Mouse (Mus musculus) liver, embryonic 12.5 days (tissue): ENCODE measurements at regions not wholly inside any gene's neighbourhood (a gene's known extent, or its start where the extent isn't known, plus 50 kb on each side); places are given as distances from the start of the nearest gene placed in this dataset.

Source experiments
- ATAC-seq: fragments of 200-750 bp; cut with Nextera tagmentation; 2 replicates; pipeline ENCODE4 v1.8.0; 2017; ENCODE audit warnings: moderate number of reproducible peaks, mild to moderate bottlenecking, moderate library complexity
- H3K27ac ChIP-seq: fragments of 300-500 bp; sonication (generic); 2 replicates; pipeline ENCODE4 v1.5.1; 2016; ENCODE audit warnings: mild to moderate bottlenecking
- H3K27me3 ChIP-seq: fragments of 300-500 bp; sonication (generic); replicated peaks from 2 replicates; pipeline ENCODE4 v1.6.1; 2016; ENCODE audit warnings: mild to moderate bottlenecking, moderate library complexity
- H3K36me3 ChIP-seq: fragments of 300-500 bp; sonication (generic); 2 replicates; pipeline ENCODE4 v1.6.1; 2016; ENCODE audit warnings: mild to moderate bottlenecking, moderate library complexity
- H3K4me1 ChIP-seq: fragments of 300-500 bp; sonication (generic); 2 replicates; pipeline ENCODE4 v1.6.1; 2016
- H3K4me2 ChIP-seq: fragments of 300-500 bp; sonication (generic); 2 replicates; pipeline ENCODE4 v1.6.1; 2016; ENCODE audit warnings: mild to moderate bottlenecking, moderate library complexity
- H3K4me3 ChIP-seq: fragments of 300-500 bp; sonication (generic); 2 replicates; pipeline ENCODE4 v1.5.1; 2016; ENCODE audit warnings: mild to moderate bottlenecking, moderate library complexity
- H3K9ac ChIP-seq: fragments of 300-500 bp; sonication (generic); 2 replicates; pipeline ENCODE4 v1.6.1; 2016; ENCODE audit warnings: mild to moderate bottlenecking, moderate library complexity
- H3K9me3 ChIP-seq: fragments of 300-500 bp; sonication (generic); replicated peaks from 2 replicates; pipeline ENCODE4 v1.6.1; 2016; ENCODE audit warnings: mild to moderate bottlenecking, moderate library complexity
- WGBS: fragments of 180-500 bp; shearing (Covaris S2); methylation state at CpG from one replicate; pipeline ENCODE4 v1.1.7; 2016; ENCODE audit not compliant: insufficient replicate concordance; 5-methylcytosine and 5-hydroxymethylcytosine counted together

DNA sequence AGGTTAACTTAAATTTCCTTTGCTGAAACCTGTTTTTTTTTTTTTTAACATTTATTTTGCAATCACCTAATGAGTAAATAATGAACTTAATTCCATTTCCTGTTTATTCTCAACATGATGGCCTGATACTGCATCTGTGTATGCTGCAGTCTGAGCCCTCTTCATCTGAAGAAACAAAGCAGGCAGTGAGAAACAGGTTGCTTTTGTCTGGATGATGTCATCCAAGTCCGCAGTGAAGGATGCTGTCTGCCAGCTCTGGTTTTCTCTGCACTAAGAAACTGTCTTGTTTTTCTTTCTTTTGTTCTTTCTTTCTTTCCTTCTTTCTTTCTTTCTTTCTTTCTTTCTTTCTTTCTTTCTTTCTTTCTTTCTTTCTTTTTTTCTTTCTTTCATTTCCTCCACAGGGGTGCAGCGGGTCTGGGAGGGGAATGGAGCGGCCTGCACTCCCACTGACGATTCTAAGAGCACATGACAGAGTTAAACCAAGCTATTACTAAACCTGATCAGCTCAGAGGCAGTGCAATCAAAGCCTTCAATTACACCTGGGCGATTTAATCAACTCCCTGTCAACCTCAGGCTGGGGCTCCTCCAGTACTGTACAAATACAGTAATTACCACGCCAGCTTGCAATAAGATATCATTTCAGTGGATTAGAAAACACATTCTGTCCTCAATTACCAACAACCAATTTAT is 204.0 kb downstream of the Fam76b start:
- no peak for ATAC-seq
- Histone ChIP-seq H3K27me3 (no peaks in the 10 kb centered on the region), H3K4me1 (no peaks in the 10 kb centered on the region), H3K9me3 (no peaks in the 10 kb centered on the region), H3K36me3 (no peaks in the 10 kb centered on the region), H3K27ac (no peak overlapping the region), H3K4me3 (no peak overlapping the region), H3K4me2 (no peak overlapping the region), H3K9ac (no peak overlapping the region)
- WGBS = 56% methylated on average over 6 of the region's 6 CpGs

DNA sequence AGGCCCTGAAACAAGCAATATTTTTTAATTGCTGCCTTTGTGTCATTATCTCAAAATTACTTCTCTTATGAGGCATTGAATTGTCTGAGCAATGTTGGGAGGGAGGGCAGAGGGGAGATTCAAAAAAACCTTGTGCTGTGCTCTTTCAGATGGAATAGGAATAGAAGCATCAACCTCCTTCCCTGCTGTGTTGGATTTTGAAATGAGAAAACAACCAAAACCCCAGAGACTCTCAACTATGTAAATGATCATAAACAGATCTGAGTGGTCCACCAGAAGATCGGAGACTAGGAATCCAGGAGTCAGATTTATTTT is 204.5 kb downstream of the Fam76b start:
- no peak for ATAC-seq
- WGBS = 53% methylated on average over 1 of the region's 1 CpGs

DNA sequence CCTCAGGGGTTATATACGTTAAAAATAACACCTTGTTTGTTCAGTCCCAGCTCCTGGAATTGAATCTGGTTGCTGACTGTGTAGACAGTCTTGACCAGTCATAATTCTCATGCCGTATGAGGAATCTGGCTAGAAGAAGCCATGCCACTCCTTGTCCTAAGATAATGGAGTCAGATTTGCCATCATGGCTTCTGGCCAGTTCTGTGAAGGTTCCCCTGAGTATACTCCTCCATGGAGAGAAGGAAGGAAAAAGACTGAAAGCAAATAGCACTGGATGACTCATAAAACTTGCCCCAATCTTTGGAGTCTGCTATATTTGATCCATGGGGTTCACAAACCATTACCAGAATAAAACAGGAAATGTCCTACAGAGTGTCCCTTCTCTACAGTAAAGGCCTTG is 208.0 kb downstream of the Fam76b start:
- WGBS = 58% methylated on average over 2 of the region's 2 CpGs
- Histone ChIP-seq H3K4me2 (no peak overlapping the region), H3K9ac (no peak overlapping the region), H3K4me3 (no peak overlapping the region), H3K36me3 (no peaks in the 10 kb centered on the region), H3K4me1 (no peaks in the 10 kb centered on the region), H3K27me3 (no peaks in the 10 kb centered on the region), H3K27ac (no peak overlapping the region), H3K9me3 (no peaks in the 10 kb centered on the region)
- no peak for ATAC-seq

More for the DNA sequence above, 204.5 kb downstream of the Fam76b start:
- Histone ChIP-seq H3K36me3 (no peaks in the 10 kb centered on the region), H3K27me3 (no peaks in the 10 kb centered on the region), H3K4me3 (no peak overlapping the region), H3K9ac (no peak overlapping the region), H3K9me3 (no peaks in the 10 kb centered on the region), H3K27ac (no peak overlapping the region), H3K4me1 (no peaks in the 10 kb centered on the region), H3K4me2 (no peak overlapping the region)

DNA sequence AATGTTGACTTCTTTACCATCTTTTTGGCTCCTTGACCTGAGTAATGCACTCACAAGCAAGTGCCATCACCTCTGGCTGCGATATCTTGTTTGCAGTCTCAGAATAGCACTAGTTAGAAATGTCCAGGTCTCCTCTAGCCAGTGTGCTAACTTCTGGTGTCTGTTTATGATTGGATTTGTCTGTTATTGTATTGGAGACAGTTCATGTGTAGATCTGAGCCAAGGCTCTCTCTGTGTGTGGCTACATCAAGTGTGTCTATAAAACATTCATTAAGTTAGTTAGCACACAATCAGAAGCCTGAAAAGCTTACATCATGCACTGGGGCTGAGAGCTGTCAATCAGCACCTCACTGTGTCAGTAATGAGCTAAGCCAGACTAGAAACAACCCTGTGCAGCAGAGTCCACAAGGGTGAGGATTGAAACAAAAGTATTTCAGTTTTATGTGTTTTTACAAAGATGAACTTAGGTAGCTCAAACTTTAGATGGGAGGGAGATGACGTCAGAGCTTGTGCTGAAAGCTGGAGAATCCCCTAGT is 214.5 kb downstream of the Fam76b start:
- H3K9me3 ChIP-seq = no peaks in the 10 kb centered on the region
- no peak for ATAC-seq
- WGBS = 57% methylated on average over 2 of the region's 2 CpGs
- no peaks in the 10 kb centered on the region for H3K4me1 ChIP-seq
- H3K27ac ChIP-seq = no peak overlapping the region
- H3K9ac ChIP-seq = no peak overlapping the region
- no peak overlapping the region for H3K4me3 ChIP-seq
- no peak overlapping the region for H3K4me2 ChIP-seq
- H3K36me3 ChIP-seq = no peaks in the 10 kb centered on the region
- no peaks in the 10 kb centered on the region for H3K27me3 ChIP-seq

DNA sequence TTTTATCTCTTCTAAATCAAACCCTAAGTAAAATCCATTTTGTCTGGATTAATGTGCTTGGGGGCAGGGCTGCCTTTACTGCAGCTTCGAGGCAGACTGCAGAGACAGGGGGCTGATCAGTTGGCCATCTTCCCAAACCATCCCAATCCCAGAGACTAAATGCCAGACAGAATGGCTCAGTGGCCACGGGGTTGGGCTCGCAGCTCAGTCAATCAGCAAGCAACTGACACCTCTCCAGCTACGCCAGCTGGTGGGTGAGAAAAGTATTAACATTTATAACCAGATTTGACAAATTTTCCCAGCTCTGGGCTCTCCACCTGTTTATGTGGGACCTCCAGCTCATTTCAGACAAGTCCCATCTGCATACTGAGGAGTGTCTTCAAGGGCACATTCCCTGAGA is 220.7 kb downstream of the Fam76b start:
- Histone ChIP-seq H3K4me1 (no peaks in the 10 kb centered on the region), H3K27me3 (no peaks in the 10 kb centered on the region), H3K4me2 (no peak overlapping the region), H3K27ac (no peak overlapping the region), H3K9ac (no peak overlapping the region), H3K36me3 (no peaks in the 10 kb centered on the region), H3K4me3 (no peak overlapping the region), H3K9me3 (no peaks in the 10 kb centered on the region)
- 64% methylated on average over 4 of the region's 4 CpGs for WGBS
- no peak for ATAC-seq

DNA sequence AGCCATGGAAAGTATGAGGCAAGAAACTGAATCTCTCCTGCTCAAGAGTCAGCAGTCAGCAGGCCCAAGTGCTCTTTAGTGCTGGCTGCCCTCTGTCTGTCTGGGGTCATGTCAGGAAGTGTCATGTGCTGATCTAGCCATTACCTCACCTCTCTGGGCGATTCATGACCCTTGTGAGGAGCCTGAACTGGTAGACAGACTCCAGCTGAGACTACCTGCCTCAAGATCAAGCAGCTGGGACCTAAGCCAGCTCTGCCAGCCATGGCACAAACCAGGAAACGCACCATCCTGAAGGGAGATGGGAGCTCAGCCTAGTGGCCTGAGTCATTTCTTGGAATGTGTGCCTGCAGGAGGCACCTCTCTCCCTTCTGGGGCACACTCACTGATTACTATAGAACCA is 221.2 kb upstream of the Sesn3 start:
- Histone ChIP-seq H3K4me3 (no peak overlapping the region), H3K4me2 (no peak overlapping the region), H3K27me3 (no peaks in the 10 kb centered on the region), H3K4me1 (no peaks in the 10 kb centered on the region), H3K36me3 (no peaks in the 10 kb centered on the region), H3K9ac (no peak overlapping the region), H3K27ac (no peak overlapping the region), H3K9me3 (no peaks in the 10 kb centered on the region)
- WGBS = 37% methylated on average over 2 of the region's 2 CpGs
- ATAC-seq = no peak

DNA sequence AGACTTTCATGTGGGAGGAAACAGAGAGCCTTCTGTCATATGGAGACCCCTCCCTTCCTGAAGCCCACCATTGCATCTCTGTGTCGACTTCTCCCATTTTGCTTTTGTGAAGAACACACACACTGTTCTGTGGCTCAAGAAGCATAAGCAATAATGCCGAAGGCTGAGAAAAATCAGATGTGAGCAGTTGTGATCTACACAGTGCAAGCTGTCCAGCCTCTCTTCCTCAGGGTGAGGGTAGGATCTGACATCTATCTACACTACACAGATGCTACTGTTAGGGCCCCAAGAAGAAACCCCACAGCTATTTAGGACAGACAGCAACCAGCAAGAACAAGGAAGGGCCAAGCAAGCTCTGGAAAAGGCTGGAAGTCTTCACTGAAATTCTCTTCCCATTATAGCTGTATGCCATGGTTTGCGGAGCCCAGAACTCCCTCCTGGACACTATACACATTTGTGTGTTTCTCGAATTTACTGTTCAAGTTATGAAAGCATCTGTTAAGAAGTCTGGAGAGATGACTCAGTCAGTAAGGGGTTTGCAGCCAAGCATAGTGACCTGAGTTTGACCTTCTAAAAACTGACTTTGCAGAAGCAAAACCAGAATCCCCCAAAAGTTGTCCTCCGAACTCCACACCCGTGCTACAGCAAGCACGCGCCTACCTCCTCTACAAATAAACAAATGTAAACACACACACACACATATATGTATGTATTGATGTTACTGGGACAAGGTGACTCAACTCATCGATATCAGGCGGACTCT is 218.3 kb upstream of the Sesn3 start:
- Histone ChIP-seq H3K4me1 (no peaks in the 10 kb centered on the region), H3K9ac (no peak overlapping the region), H3K9me3 (no peaks in the 10 kb centered on the region), H3K27me3 (no peaks in the 10 kb centered on the region), H3K4me2 (no peak overlapping the region), H3K36me3 (no peaks in the 10 kb centered on the region), H3K27ac (no peak overlapping the region), H3K4me3 (no peak overlapping the region)
- ATAC-seq = no peak
- WGBS = 72% methylated on average over 10 of the region's 10 CpGs

DNA sequence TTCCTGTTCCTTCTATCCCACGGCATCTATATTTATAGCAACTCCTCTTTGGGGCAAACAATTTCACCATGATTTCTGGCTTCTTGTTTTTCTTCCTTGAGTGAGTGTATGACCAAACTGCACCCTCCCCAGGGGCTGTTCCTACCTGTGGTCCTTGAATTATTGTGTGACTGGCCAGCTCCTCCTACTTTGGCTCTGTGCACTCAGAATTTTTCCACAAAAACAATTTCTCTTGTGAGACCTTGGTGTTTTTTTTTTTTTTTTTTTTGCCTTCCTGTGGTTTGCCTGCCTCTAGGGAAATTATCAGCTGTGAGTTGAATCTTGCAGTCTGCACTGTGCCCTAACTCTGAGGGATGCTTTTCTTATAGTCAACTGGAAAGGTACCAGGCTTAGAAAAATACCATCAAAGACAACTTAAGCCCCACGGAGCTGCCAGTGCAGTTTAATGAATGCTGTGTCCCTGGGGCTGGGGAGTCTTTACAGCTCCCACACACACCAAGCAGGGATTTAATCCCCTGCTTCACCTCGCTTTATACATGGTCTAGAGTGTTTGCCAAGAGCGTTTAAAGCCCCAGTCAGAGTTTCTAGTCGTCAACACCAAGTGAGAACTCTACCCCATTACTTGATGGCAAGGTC is 216.2 kb upstream of the Sesn3 start:
- 41% methylated on average over 5 of the region's 5 CpGs for WGBS
- Histone ChIP-seq H3K27me3 (no peaks in the 10 kb centered on the region), H3K4me3 (no peak overlapping the region), H3K4me2 (no peak overlapping the region), H3K27ac (no peak overlapping the region), H3K9me3 (no peaks in the 10 kb centered on the region), H3K36me3 (no peaks in the 10 kb centered on the region), H3K4me1 (no peaks in the 10 kb centered on the region), H3K9ac (no peak overlapping the region)
- no peak for ATAC-seq

DNA sequence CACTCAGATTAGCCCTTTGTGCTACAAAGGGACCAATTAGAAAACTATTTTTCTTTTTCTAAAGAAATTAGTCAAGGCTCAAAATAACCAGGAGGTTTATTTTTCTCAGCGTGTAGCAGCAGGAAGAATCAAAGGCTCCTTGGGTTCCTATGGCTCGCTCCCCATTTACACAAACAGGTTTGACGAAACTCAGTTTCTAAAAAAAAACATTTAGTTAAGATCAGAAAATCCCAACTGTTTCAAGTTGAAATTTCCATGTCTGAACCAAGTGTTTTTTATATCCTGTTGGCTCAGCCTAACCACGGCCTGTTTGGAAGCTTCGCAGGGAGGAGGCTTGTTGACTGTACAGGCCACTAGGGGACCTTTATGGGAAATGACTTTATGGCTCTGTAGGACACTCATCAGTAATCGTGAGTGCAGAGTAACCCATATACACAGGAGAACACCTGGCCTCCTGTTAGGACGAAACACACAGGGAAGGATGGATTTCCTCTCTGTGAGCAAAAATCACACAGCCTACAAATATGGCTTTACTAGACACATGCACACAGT is 215.6 kb upstream of the Sesn3 start:
- 58% methylated on average over 7 of the region's 7 CpGs for WGBS
- no peak overlapping the region for H3K4me3 ChIP-seq
- no peak overlapping the region for H3K9ac ChIP-seq
- H3K27me3 ChIP-seq = no peaks in the 10 kb centered on the region
- no peak for ATAC-seq
- no peak overlapping the region for H3K27ac ChIP-seq
- H3K36me3 ChIP-seq = no peaks in the 10 kb centered on the region
- H3K4me1 ChIP-seq = no peaks in the 10 kb centered on the region
- H3K4me2 ChIP-seq = no peak overlapping the region
- no peaks in the 10 kb centered on the region for H3K9me3 ChIP-seq

DNA sequence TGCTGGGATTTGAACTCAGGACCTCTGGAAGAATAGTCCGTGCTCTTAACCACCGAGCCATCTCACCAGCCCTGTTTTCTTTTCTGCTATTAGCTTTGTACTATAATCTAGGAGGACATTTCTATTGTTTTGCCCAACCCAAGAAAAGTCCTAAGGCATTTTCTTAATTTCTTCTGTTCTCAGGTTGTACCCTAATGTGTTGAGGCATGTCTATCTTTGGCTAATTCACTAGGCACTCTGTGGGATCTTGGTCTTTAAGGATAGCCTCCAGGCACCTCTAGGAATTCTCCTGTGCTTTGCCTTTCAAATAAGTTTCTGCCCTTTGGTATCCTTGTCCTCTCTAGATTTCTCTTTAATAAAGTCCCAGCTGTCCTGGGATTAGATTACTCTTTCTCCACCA is 214.6 kb upstream of the Sesn3 start:
- ATAC-seq = no peak
- Histone ChIP-seq H3K4me2 (no peak overlapping the region), H3K9ac (no peak overlapping the region), H3K9me3 (peaks cover 5% of the 10 kb centered on the region; the same call in 1 of the 2 replicates), H3K27ac (no peak overlapping the region), H3K27me3 (no peaks in the 10 kb centered on the region), H3K4me3 (no peak overlapping the region), H3K4me1 (no peaks in the 10 kb centered on the region), H3K36me3 (no peaks in the 10 kb centered on the region)
- WGBS = 55% methylated on average over 2 of the region's 2 CpGs

DNA sequence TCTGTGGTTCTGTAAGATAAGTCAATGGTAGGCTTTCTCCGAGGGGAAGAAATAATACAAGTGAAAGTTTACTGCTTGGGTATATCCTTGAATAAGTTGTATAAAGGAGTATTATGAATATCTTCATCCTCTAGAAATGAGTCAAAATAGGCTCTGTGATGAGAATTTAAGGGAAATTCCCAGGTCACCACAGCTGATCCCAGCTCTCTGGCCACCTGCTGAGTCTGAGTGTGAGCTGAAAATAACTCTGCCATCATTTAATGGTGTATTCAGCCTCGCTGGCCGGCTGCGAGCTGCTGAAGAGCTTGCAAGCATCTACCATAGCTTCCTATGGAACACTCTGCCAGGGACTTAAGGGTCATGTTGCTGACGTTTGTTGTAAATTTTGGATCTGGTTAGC is 213.5 kb upstream of the Sesn3 start:
- Histone ChIP-seq H3K4me2 (no peak overlapping the region), H3K4me1 (no peaks in the 10 kb centered on the region), H3K27me3 (no peaks in the 10 kb centered on the region), H3K27ac (no peak overlapping the region), H3K9me3 (peaks cover 15% of the 10 kb centered on the region; the same call in 1 of the 2 replicates), H3K9ac (no peak overlapping the region), H3K36me3 (no peaks in the 10 kb centered on the region), H3K4me3 (no peak overlapping the region)
- 59% methylated on average over 5 of the region's 5 CpGs for WGBS
- ATAC-seq = no peak

DNA sequence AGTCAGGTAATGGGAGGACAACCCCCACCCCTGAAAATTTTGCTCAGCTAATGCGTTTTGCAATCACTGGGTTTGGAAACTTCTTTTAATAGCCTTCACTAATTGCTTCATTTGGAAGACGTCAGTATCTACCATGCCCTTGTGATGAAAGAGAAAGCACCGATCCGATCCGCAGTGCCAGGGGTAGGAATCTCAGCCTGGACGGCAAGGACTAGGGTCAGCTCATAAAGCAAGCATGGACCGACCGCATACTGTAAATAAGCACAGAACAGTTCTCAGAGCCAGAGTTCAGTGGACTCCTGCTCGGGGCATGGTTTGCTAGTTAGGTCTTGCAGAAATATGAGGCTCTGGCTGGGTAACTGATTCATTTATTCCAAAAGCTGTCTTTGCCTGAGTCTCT is 213.0 kb upstream of the Sesn3 start:
- WGBS = 74% methylated on average over 9 of the region's 9 CpGs
- no peaks in the 10 kb centered on the region for H3K4me1 ChIP-seq
- H3K9ac ChIP-seq = no peak overlapping the region
- no peak overlapping the region for H3K4me2 ChIP-seq
- H3K27ac ChIP-seq = no peak overlapping the region
- ATAC-seq = no peak
- H3K27me3 ChIP-seq = no peaks in the 10 kb centered on the region
- H3K4me3 ChIP-seq = no peak overlapping the region
- H3K36me3 ChIP-seq = no peaks in the 10 kb centered on the region
- peaks cover 15% of the 10 kb centered on the region; the same call in 1 of the 2 replicates for H3K9me3 ChIP-seq
